Mouse (Mus musculus) liver, postnatal 0 days (tissue): ENCODE measurements around the gene Sspn. TPM values are rescaled to one million over a fixed set of nuclear protein-coding genes. Genes with fewer than 3 reads are reported as not detected.

Experiments used
- ATAC-seq: fragments of 200-750 bp; cut with Nextera tagmentation; 2 replicates; pipeline ENCODE4 v1.8.0; 2017; ENCODE audit warnings: mild to moderate bottlenecking, moderate library complexity
- DNase-seq: peaks from one replicate; pipeline ENCODE4 v3.0.0-alpha.2; 2016
- H3K27ac ChIP-seq: fragments of 300-500 bp; sonication (generic); 2 replicates; pipeline ENCODE4 v1.5.1; 2014; ENCODE audit warnings: antibody characterized with exemption, moderate library complexity, mild to moderate bottlenecking, low read depth
- H3K27me3 ChIP-seq: fragments of 300-500 bp; sonication (generic); 2 replicates; pipeline ENCODE4 v1.6.1; 2014; ENCODE audit warnings: low read length, control low read depth, mixed read lengths; ENCODE audit not compliant: insufficient read depth
- H3K36me3 ChIP-seq: fragments of 300-500 bp; sonication (generic); replicated peaks from 2 replicates; pipeline ENCODE4 v1.6.1; 2014; ENCODE audit warnings: mild to moderate bottlenecking, control low read depth, low read length, moderate library complexity, mixed read lengths; ENCODE audit not compliant: insufficient read depth
- H3K4me1 ChIP-seq: fragments of 300-500 bp; sonication (generic); 2 replicates; pipeline ENCODE4 v1.6.1; 2014; ENCODE audit warnings: antibody characterized with exemption, mild to moderate bottlenecking, control low read depth; ENCODE audit not compliant: insufficient read depth
- H3K4me2 ChIP-seq: fragments of 300-500 bp; sonication (generic); 2 replicates; pipeline ENCODE4 v1.6.1; 2014; ENCODE audit warnings: low read depth, mild to moderate bottlenecking, low read length, moderate library complexity, mixed read lengths
- H3K4me3 ChIP-seq: fragments of 300-500 bp; sonication (generic); 2 replicates; pipeline ENCODE4 v1.5.1; 2014; ENCODE audit warnings: low read depth, low read length
- H3K9ac ChIP-seq: fragments of 300-500 bp; sonication (generic); replicated peaks from 2 replicates; pipeline ENCODE4 v1.6.1; 2014; ENCODE audit warnings: mild to moderate bottlenecking, moderate library complexity
- H3K9me3 ChIP-seq: fragments of 300-500 bp; sonication (generic); 2 replicates; pipeline ENCODE4 v1.6.1; 2016; ENCODE audit warnings: mild to moderate bottlenecking, control low read depth, low read length, mixed read lengths
- CTCF ChIP-seq: sonication (generic); IDR thresholded peaks from 2 replicates; pipeline ENCODE4 v1.5.1; 2016; ENCODE audit warnings: antibody characterized with exemption, low read depth
- EP300 ChIP-seq: IDR thresholded peaks from 2 replicates; pipeline ENCODE4 v1.6.1; 2016; ENCODE audit warnings: antibody characterized with exemption, low read depth, mild to moderate bottlenecking
- WGBS: fragments of 180-500 bp; shearing (Covaris S2); extraction: QIAGEN DNeasy Blood & Tissue Kit; methylation state at CpG from one replicate; pipeline ENCODE4 v1.1.7; 2014; ENCODE audit not compliant: insufficient replicate concordance; 5-methylcytosine and 5-hydroxymethylcytosine counted together
- polyA plus RNA-seq: library from polyadenylated mRNA; unstranded; fragments of >200 nt; fragmentation: Nextera tagmentation; extraction: Ambion mirVana; gene quantifications from 2 replicates; pipeline ENCODE4 v1.2.1, GENCODE M21; 2015

Sspn gene
- polyA plus RNA-seq, 1 experiment from 2014 or later, result 0.51 TPM

DNA sequence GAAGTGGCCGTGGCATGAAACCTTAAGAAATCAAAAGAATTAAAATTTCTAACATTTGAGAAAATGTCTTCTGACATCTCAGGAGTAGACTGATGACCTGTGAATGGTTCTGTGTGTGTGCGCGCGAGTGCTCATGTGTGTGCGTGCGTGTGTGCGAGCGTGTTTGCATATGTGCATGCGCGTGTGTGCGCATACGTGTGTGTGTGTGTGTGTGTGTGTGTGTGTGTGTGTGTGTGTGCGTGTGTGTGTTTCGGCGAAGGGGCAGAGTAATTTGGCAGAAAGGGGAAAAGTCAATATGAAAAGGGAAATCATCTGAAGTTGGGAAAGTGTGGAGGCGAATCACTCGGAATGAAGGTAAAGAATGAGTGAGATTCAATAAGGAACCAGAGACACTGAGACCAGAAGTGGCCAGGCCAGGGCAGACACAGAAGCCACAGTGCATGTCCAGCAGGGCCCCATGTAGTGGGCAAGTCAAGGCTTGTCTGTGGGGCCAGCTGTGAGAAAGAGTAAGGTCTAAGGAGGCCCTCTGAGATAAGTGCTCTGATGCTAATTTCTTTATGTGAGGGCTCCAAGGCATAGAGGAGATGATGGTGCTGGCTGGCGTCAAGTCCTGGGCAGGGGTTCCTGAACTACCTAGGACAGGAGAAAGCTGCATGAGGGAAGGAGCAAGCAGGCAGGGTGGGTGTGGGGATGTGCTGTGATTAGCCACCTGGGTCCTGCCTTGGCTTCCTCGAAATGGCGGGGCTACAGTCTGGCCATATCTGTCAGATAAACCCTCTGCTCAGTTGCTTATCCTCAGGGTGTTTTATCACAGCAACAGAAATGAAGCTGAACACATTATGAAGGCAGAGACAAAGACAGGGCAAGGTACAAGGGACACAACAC is 38.8 kb upstream of the Sspn start:
- no peak for TF ChIP-seq EP300
- no peak for TF ChIP-seq CTCF
- Histone ChIP-seq H3K27ac (peak overlapping the region; percentile 18; the same call in 1 of the 2 replicates), H3K9ac (no peak overlapping the region), H3K27me3 (no peaks in the 10 kb centered on the region), H3K4me3 (no peak overlapping the region), H3K9me3 (no peaks in the 10 kb centered on the region), H3K4me2 (no peak overlapping the region), H3K4me1 (no peaks in the 10 kb centered on the region), H3K36me3 (no peaks in the 10 kb centered on the region)
- DNase-seq (no peak), ATAC-seq (no peak)
- WGBS, result 90% methylated on average over 20 of the region's 20 CpGs

DNA sequence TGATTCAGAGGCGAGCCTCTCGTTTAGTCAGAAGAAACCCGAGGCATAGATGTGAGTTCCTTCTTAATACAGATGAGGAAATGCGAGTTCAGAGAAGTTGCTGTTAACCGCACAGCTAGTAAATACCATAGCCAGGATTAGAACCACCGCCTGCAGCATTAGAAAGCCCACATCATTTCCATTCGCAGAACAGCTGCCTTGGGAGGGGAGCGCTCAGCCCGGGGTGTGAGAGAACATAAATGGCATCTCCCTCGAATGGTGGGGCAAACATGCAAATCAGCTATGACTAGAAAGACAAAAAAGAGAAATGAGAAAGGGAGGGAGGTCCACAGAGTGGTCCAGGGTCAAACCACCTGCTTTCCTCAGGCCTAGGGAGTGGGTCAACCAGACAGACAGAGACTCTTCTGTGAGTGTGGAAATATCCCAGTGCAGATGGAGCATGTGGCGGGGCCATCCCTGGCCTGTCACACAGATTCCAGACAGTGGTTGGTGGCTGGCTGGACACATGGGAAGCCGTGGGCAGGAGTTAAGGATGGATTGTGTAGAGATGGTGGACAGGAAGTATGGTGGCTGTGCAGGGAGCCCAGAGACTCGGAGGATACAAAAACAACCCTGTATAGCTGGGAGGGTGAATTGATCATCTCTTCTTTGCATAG is 37.9 kb upstream of the Sspn start:
- DNase-seq (peak; percentile 34), ATAC-seq (peak; percentile 43; the same call in 1 of the 2 replicates)
- H3K9ac ChIP-seq, result no peak overlapping the region
- no peaks in the 10 kb centered on the region for H3K27me3 ChIP-seq
- TF ChIP-seq EP300, result no peak
- no peak for TF ChIP-seq CTCF
- no peaks in the 10 kb centered on the region for H3K9me3 ChIP-seq
- H3K4me1 ChIP-seq, result no peaks in the 10 kb centered on the region
- 55% methylated on average over 13 of the region's 13 CpGs for WGBS
- H3K4me2 ChIP-seq, result no peak overlapping the region
- H3K36me3 ChIP-seq, result no peaks in the 10 kb centered on the region
- 0 out of 2 replicates have a peak overlapping the region, but pooled peaks have one; percentile 48 for H3K27ac ChIP-seq
- H3K4me3 ChIP-seq, result no peak overlapping the region

- 44% methylated on average over 8 of the region's 8 CpGs for WGBS
- no peaks in the 10 kb centered on the region for H3K4me1 ChIP-seq
- no peak overlapping the region for H3K4me3 ChIP-seq
- no peak overlapping the region for H3K4me2 ChIP-seq
- TF ChIP-seq EP300 (no peak), CTCF (no peak)
- H3K9ac ChIP-seq, result no peak overlapping the region
- H3K36me3 ChIP-seq, result no peaks in the 10 kb centered on the region
- ATAC-seq (peak; percentile 35; the same call in 1 of the 2 replicates), DNase-seq (no peak)
- no peaks in the 10 kb centered on the region for H3K27me3 ChIP-seq
- peak overlapping the region; percentile 48; the same call in 1 of the 2 replicates for H3K27ac ChIP-seq
- H3K9me3 ChIP-seq, result no peaks in the 10 kb centered on the region
These were observed 36.6 kb upstream of the Sspn start for GRCm38 (mm10) chr6:145894669-145895342.

DNA sequence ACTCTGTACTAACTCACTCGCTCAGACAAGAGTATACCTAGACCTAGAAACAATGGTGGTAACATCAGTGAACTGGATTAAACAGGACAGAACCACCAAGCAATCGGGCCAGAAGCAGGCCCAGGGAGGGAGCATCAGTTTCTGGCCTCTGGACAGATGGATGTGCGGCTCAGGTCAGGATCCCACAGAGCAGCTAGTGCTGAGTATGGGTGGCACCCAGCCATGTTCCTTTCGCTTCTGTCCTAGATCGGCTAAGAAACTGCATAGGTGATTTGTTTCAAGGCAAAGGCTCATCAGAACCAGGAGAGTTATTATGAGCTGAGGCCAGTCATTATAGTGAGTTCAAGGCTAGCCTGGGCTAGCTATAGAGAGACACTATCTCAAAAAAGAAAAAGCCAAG is 27.3 kb upstream of the Sspn start:
- no peak overlapping the region for H3K9ac ChIP-seq
- WGBS, result 88% methylated on average over 5 of the region's 5 CpGs
- H3K27me3 ChIP-seq, result no peaks in the 10 kb centered on the region
- H3K4me2 ChIP-seq, result no peak overlapping the region
- TF ChIP-seq EP300, result no peak
- TF ChIP-seq CTCF, result no peak
- no peak for DNase-seq
- H3K27ac ChIP-seq, result no peak overlapping the region
- H3K36me3 ChIP-seq, result no peaks in the 10 kb centered on the region
- no peaks in the 10 kb centered on the region for H3K9me3 ChIP-seq
- no peaks in the 10 kb centered on the region for H3K4me1 ChIP-seq
- no peak for ATAC-seq
- H3K4me3 ChIP-seq, result no peak overlapping the region

DNA sequence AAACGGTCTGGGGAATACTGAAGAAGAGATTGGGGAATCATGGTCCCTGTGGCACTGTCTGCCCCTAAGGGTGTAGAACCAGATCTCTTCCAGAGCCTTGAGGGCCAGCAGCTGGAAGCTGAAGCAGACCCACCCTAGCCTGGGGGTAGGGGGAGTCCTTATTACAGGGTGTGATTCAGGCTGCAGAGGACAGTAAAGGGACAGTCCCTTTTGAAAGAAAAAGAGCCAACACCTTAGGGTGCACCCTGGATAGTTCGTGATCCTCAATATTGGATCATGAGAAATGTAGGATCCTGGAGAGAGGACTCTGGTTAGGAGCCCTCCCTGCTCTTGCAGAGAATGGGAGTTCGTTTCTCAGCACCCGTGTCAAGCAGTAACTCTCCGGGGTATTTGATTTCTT is 26.8 kb upstream of the Sspn start:
- Histone ChIP-seq H3K4me2 (no peak overlapping the region), H3K27me3 (no peaks in the 10 kb centered on the region), H3K4me3 (no peak overlapping the region), H3K36me3 (no peaks in the 10 kb centered on the region), H3K9me3 (no peaks in the 10 kb centered on the region), H3K4me1 (no peaks in the 10 kb centered on the region), H3K27ac (no peak overlapping the region), H3K9ac (no peak overlapping the region)
- no peak for TF ChIP-seq CTCF
- TF ChIP-seq EP300, result no peak
- 69% methylated on average over 5 of the region's 5 CpGs for WGBS
- DNase-seq, result no peak
- no peak for ATAC-seq
